Mouse (Mus musculus) liver, embryonic 14.5 days (tissue): ENCODE data around the gene Smap2.

ENCODE experiments used
- CTCF ChIP-seq: IDR thresholded peaks from 2 replicates; pipeline ENCODE4 v1.5.1; 2016; ENCODE audit warnings: antibody characterized with exemption, low read depth, control low read depth
- EP300 ChIP-seq: IDR thresholded peaks from 2 replicates; pipeline ENCODE4 v1.6.1; 2016; ENCODE audit warnings: antibody characterized with exemption, low read depth

GRCm38 (mm10) chr4:121021911-121022310 is 4.9 kb upstream of the Smap2 start:
- TF ChIP-seq CTCF (no peak), EP300 (no peak)
